Mouse (Mus musculus): ENCODE data around the gene Adra2b. TPM values are rescaled to one million over a fixed set of nuclear protein-coding genes. Genes with fewer than 3 reads are reported as not detected.

Gene Adra2b
- polyA plus RNA-seq, 1 experiment from 2014 or later, result 0.64 TPM

DNA sequence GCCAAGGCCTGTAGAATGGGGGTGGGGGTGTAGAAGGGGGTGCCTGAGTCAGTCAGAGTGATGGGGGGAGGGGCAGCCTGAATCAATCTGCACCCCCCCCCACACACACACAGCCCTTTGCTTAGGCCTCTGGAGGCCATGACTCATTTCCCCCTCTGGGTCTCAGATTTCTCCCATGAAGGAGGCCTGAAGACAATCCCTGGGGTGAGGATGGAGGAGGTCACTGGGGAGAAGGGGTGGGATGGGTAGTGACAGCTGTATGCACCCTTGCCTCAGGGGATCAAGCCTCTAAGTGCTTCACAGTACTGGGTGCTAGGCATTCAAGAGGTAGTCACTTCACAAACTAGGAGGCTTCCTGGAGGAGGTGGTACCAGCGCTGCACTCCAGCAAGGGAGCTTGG lies 39.3 kb upstream of the Adra2b start:
- 75% methylated on average over 1 of the region's 1 CpGs for WGBS
- ATAC-seq (ENCODE audit: insufficient number of reproducible peaks, insufficient read depth, low FRiP score, low read depth), result no peak
- no peaks in the 10 kb centered on the region for H3K27me3 ChIP-seq (ENCODE audit: control insufficient read depth, insufficient read depth, low read length)

DNA sequence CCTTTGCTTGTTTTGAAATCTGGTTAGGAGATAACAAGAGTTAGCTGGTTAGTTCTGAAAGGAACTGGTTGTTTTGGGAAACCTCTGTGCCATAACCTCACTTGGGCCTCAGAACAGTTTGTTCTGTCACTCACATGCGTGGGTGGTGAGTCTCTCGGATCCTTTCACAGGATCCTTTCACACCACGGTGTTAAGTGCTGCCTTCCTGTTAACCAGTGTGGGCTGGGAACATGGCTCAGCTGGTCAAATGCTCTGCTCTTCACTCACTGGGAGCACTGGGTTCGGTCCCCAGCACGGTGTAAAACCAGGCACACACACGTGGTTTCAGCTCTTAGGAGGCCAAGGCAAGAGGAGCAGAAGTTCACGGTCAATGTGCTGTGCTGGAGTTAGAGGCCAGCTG lies 38.6 kb upstream of the Adra2b start:
- no peak overlapping the region for H3K9ac ChIP-seq (replicated peaks; ENCODE audit: low read depth, low read length)
- no peaks in the 10 kb centered on the region for H3K27me3 ChIP-seq (ENCODE audit: control insufficient read depth, insufficient read depth, low read length)
- H3K27ac ChIP-seq (ENCODE audit: low read length), result no peak overlapping the region
- H3K4me2 ChIP-seq (replicated peaks; ENCODE audit: low read depth, low read length), result no peak overlapping the region
- H3K9me3 ChIP-seq (ENCODE audit: control insufficient read depth, low read depth, low read length), result no peaks in the 10 kb centered on the region
- no peaks in the 10 kb centered on the region for H3K4me1 ChIP-seq (ENCODE audit: control insufficient read depth, insufficient read depth, low read length)
- H3K36me3 ChIP-seq (ENCODE audit: control insufficient read depth, insufficient read depth, low read length), result no peaks in the 10 kb centered on the region
- H3K4me3 ChIP-seq (ENCODE audit: low read depth, low read length), result no peak overlapping the region
- ATAC-seq (ENCODE audit: insufficient number of reproducible peaks, insufficient read depth, low FRiP score, low read depth), result no peak
- 54% methylated on average over 7 of the region's 7 CpGs for WGBS

More for the DNA sequence above, 39.3 kb upstream of the Adra2b start:
- no peaks in the 10 kb centered on the region for H3K9me3 ChIP-seq (ENCODE audit: control insufficient read depth, low read depth, low read length)
- H3K9ac ChIP-seq (replicated peaks; ENCODE audit: low read depth, low read length), result no peak overlapping the region
- H3K4me3 ChIP-seq (ENCODE audit: low read depth, low read length), result no peak overlapping the region
- no peaks in the 10 kb centered on the region for H3K36me3 ChIP-seq (ENCODE audit: control insufficient read depth, insufficient read depth, low read length)
- no peaks in the 10 kb centered on the region for H3K4me1 ChIP-seq (ENCODE audit: control insufficient read depth, insufficient read depth, low read length)
- no peak overlapping the region for H3K27ac ChIP-seq (ENCODE audit: low read length)
- H3K4me2 ChIP-seq (replicated peaks; ENCODE audit: low read depth, low read length), result no peak overlapping the region

DNA sequence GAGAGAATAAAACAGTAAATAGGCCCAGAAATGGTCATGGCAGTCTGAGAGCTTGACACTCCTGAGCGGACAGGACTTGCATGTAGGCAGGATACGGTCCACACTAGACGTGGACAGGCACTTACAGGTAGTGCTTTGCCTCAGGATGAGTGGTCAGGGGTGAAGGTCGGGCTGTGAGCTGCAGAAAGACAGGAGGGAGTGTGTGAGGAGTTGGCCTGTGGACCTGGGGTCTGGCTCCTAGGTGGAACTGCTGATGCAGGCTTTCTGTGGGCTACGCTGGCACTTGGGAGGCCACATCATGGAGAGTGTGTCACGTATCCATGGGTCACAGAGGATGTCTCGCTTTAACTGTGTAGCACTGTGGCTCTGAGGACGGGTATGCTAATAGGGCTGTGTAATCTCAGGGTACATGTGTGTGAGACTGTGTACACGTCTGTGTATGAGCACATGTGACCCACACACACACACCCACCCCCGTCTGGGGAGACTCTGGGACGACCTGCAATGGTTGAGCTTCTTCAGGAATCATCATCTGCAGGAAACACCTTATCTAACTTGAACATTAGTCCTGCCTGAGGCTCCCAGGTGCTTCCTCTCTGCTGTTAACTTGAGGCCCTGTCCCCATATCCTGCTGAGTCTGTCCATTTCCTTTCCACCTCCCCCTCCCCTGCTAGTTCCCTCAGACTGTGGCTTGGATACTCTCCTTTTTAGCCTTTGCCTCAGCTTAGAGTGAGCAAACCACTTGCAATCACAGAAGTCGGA lies 34.7 kb upstream of the Adra2b start:
- WGBS, result 69% methylated on average over 12 of the region's 12 CpGs
- H3K4me3 ChIP-seq (ENCODE audit: low read depth, low read length), result no peak overlapping the region
- no peaks in the 10 kb centered on the region for H3K4me1 ChIP-seq (ENCODE audit: control insufficient read depth, insufficient read depth, low read length)
- ATAC-seq (ENCODE audit: insufficient number of reproducible peaks, insufficient read depth, low FRiP score, low read depth), result peak; percentile 60; the same call in 1 of the 2 replicates
- no peaks in the 10 kb centered on the region for H3K9me3 ChIP-seq (ENCODE audit: control insufficient read depth, low read depth, low read length)
- no peaks in the 10 kb centered on the region for H3K36me3 ChIP-seq (ENCODE audit: control insufficient read depth, insufficient read depth, low read length)
- no peak overlapping the region for H3K9ac ChIP-seq (replicated peaks; ENCODE audit: low read depth, low read length)
- H3K27me3 ChIP-seq (ENCODE audit: control insufficient read depth, insufficient read depth, low read length), result no peaks in the 10 kb centered on the region
- peak overlapping the region; percentile 15; the same call in 1 of the 2 replicates for H3K27ac ChIP-seq (ENCODE audit: low read length)
- H3K4me2 ChIP-seq (replicated peaks; ENCODE audit: low read depth, low read length), result no peak overlapping the region

DNA sequence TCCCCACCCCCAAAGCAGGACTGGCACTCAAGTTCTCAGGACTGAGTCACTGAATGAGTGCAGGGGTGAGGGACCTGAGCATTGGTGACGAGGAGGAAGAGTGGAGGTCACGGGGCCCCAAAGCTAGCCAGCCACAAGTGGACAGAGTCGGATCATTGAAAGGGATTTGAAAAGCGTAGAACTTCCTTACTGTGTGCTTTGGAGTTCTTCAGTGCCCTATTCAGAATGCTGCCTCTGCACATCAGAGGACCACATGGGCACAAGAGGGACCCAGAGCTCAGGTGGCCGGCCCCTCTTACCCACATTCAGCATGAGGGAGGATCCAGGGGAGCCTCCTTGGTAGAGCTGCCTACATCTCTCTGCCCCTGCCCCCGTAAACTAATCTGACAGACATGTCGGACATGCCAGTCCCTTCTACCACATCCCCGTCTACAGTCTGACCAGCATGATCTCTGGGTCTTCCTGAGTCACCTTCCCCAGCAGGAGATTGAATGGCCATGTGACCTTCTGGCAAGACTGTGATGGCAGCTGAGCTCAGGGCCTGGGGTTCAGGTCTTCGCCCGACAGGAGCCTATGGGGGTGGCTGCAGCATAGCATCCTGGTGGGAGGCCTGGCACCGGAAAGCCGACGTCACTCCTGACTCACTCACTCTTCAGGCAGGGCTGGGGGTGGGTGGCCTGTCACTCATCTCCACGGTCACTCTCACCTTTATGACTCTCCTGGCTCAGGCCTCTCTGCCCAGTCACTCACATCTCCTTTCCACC lies 30.0 kb upstream of the Adra2b start:
- Histone ChIP-seq H3K4me1 (ENCODE audit: control insufficient read depth, insufficient read depth, low read length) (no peaks in the 10 kb centered on the region), H3K9ac (replicated peaks; ENCODE audit: low read depth, low read length) (no peak overlapping the region), H3K27ac (ENCODE audit: low read length) (no peak overlapping the region), H3K9me3 (ENCODE audit: control insufficient read depth, low read depth, low read length) (no peaks in the 10 kb centered on the region), H3K4me3 (ENCODE audit: low read depth, low read length) (no peak overlapping the region), H3K4me2 (replicated peaks; ENCODE audit: low read depth, low read length) (no peak overlapping the region), H3K36me3 (ENCODE audit: control insufficient read depth, insufficient read depth, low read length) (no peaks in the 10 kb centered on the region), H3K27me3 (ENCODE audit: control insufficient read depth, insufficient read depth, low read length) (peaks cover 6% of the 10 kb centered on the region; the same call in 1 of the 2 replicates)
- WGBS, result 80% methylated on average over 14 of the region's 14 CpGs
- no peak for ATAC-seq (ENCODE audit: insufficient number of reproducible peaks, insufficient read depth, low FRiP score, low read depth)

DNA sequence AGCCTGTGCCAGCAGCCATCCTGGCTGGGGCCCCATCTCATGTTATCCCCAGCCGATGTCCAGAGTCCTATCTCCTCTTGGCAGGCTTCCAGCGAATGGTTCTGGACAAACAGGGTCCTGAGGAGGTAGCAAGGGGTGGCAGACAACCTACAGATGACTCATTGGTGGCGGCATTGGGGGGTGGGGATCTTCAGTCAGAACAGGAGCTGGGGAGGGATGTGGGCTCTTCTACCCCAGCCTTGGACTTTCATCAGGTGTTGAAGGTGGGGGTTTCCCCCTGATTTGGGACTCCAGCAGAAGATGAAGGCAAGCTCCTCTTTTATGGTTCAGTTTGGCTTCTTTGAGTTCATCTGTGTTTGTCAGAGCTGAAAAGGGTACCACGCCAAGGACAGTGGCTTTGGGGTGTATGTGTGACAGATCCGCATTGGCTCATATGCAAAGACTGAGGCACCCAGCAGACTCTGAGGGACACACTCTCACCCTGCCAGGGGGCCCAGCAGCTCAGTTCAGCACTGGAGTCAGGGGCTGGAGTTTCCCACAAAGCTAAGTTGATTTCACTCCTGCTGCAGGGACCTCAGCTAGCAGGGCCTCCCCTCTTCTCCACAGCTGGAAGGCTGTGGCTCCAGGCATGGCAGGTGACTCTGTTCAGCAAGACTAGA lies 28.9 kb upstream of the Adra2b start:
- 58% methylated on average over 5 of the region's 5 CpGs for WGBS
- Histone ChIP-seq H3K27me3 (ENCODE audit: control insufficient read depth, insufficient read depth, low read length) (peaks cover 6% of the 10 kb centered on the region; the same call in 1 of the 2 replicates), H3K9ac (replicated peaks; ENCODE audit: low read depth, low read length) (no peak overlapping the region), H3K4me3 (ENCODE audit: low read depth, low read length) (no peak overlapping the region), H3K36me3 (ENCODE audit: control insufficient read depth, insufficient read depth, low read length) (no peaks in the 10 kb centered on the region), H3K27ac (ENCODE audit: low read length) (no peak overlapping the region), H3K4me2 (replicated peaks; ENCODE audit: low read depth, low read length) (no peak overlapping the region), H3K9me3 (ENCODE audit: control insufficient read depth, low read depth, low read length) (no peaks in the 10 kb centered on the region), H3K4me1 (ENCODE audit: control insufficient read depth, insufficient read depth, low read length) (no peaks in the 10 kb centered on the region)
- ATAC-seq (ENCODE audit: insufficient number of reproducible peaks, insufficient read depth, low FRiP score, low read depth), result no peak

DNA sequence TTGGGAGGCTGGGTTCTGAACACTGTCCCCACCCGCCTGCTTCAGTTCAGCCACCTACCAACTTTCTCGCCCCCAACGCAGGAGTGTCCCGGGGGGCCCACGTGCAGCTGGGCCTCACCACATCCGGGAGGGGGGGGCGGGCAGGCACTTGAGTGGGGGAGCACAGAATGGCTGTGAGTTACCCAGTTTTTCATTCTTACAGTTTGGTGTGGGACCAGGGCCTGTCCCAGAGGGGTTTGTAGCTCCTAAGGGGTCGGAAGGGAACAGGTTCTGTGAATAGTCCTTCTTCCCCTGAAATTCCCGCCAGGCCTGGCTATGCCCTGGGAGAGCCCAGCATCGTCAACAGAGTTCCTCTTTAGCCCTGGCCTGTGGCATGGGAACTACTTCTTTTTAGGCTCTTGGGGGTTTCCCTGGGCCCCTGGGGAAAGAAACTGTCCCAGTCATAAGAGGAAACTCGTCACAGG lies 27.9 kb upstream of the Adra2b start:
- Histone ChIP-seq H3K27me3 (ENCODE audit: control insufficient read depth, insufficient read depth, low read length) (peaks cover 6% of the 10 kb centered on the region; the same call in 1 of the 2 replicates), H3K4me1 (ENCODE audit: control insufficient read depth, insufficient read depth, low read length) (no peaks in the 10 kb centered on the region), H3K4me3 (ENCODE audit: low read depth, low read length) (no peak overlapping the region), H3K36me3 (ENCODE audit: control insufficient read depth, insufficient read depth, low read length) (no peaks in the 10 kb centered on the region), H3K4me2 (replicated peaks; ENCODE audit: low read depth, low read length) (no peak overlapping the region), H3K27ac (ENCODE audit: low read length) (no peak overlapping the region), H3K9ac (replicated peaks; ENCODE audit: low read depth, low read length) (no peak overlapping the region), H3K9me3 (ENCODE audit: control insufficient read depth, low read depth, low read length) (no peaks in the 10 kb centered on the region)
- ATAC-seq (ENCODE audit: insufficient number of reproducible peaks, insufficient read depth, low FRiP score, low read depth), result no peak
- WGBS, result 52% methylated on average over 11 of the region's 11 CpGs

DNA sequence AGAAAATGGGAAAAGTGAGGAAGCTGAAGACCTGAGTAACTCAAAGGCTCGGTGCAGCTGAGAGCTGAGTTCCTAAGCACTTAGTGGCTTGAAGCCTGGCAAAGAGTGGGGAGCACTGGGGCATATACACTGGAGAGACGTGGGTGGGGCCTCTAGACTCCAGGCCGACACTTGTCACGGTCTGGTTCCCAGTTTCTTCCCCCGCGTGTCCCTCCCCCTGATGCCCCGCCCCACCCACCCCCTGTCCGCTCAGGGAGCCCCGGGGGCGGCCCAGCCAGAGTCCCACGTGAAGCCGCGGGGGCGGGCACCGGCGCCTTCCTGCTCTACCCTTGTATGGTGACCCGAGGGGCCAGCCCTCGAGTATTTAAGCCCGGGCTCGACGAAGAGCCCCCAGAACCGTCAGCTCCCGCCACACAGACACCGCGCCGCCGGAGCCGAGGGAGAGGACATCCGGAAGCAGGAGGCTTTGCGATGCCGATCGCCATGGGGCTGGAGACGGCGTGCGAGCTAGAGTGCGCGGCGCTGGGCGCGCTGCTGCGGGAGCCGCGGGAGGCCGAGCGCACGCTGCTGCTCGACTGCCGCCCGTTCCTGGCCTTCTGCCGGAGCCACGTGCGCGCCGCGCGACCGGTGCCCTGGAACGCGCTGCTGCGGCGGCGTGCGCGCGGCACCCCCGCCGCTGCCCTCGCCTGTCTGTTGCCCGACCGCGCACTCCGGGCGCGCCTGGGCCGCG lies 27.1 kb upstream of the Adra2b start, which contains the start of gene Dusp2:
Dusp2 (plus strand) TSS at position 393 of the 730 bp plus-strand sequence.
- peak; percentile 50 for ATAC-seq (ENCODE audit: insufficient number of reproducible peaks, insufficient read depth, low FRiP score, low read depth)
- under 1% methylated on average over 73 of the region's 76 CpGs for WGBS
- Histone ChIP-seq H3K4me1 (ENCODE audit: control insufficient read depth, insufficient read depth, low read length) (no peaks in the 10 kb centered on the region), H3K9me3 (ENCODE audit: control insufficient read depth, low read depth, low read length) (no peaks in the 10 kb centered on the region), H3K4me2 (replicated peaks; ENCODE audit: low read depth, low read length) (peak within 1 kb of the TSS; percentile 81), H3K36me3 (ENCODE audit: control insufficient read depth, insufficient read depth, low read length) (no peaks in the 10 kb centered on the region), H3K4me3 (ENCODE audit: low read depth, low read length) (peak within 1 kb of the TSS; percentile 37), H3K27me3 (ENCODE audit: control insufficient read depth, insufficient read depth, low read length) (peaks cover 6% of the 10 kb centered on the region; the same call in 1 of the 2 replicates), H3K27ac (ENCODE audit: low read length) (no peak within 1 kb of the TSS), H3K9ac (replicated peaks; ENCODE audit: low read depth, low read length) (no peak within 1 kb of the TSS; the same call in 1 of the 2 replicates)

DNA sequence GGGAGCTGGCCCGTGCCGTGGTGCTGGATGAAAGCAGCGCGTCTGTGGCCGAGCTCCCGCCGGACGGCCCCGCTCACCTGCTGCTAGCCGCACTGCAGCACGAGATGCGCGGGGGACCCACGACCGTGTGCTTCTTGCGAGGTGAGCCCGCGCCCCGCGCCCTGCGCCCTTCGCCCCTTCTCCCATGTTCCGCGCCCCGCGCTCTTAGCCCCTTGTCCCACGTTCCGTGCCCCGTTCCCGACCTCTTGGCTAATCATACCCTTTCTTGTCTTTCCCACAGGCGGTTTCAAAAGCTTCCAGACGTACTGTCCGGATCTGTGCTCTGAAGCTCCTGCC lies 26.5 kb upstream of the Adra2b start:
- Histone ChIP-seq H3K9me3 (ENCODE audit: control insufficient read depth, low read depth, low read length) (no peaks in the 10 kb centered on the region), H3K27ac (ENCODE audit: low read length) (no peak overlapping the region), H3K4me2 (replicated peaks; ENCODE audit: low read depth, low read length) (peak overlapping the region; percentile 81), H3K27me3 (ENCODE audit: control insufficient read depth, insufficient read depth, low read length) (peaks cover 6% of the 10 kb centered on the region; the same call in 1 of the 2 replicates), H3K36me3 (ENCODE audit: control insufficient read depth, insufficient read depth, low read length) (no peaks in the 10 kb centered on the region), H3K4me1 (ENCODE audit: control insufficient read depth, insufficient read depth, low read length) (no peaks in the 10 kb centered on the region), H3K4me3 (ENCODE audit: low read depth, low read length) (peak overlapping the region; percentile 37), H3K9ac (replicated peaks; ENCODE audit: low read depth, low read length) (no peak overlapping the region; the same call in 1 of the 2 replicates)
- WGBS, result 3% methylated on average over 28 of the region's 33 CpGs
- ATAC-seq (ENCODE audit: insufficient number of reproducible peaks, insufficient read depth, low FRiP score, low read depth), result no peak; the same call in 1 of the 2 replicates
